Mouse (Mus musculus) MEL (cell line): ENCODE data around the gene Fgfr2.

Experiments
- CTCF ChIP-seq, 3 experiments: IDR thresholded peaks in 2 of 3; conservative IDR thresholded peaks in 1 of 3; 2 replicates each; pipeline ENCODE4 v1.5.1; 2011 to 2012; ENCODE audit warnings: low read length in 3 of 3, low read depth in 2 of 3, mild to moderate bottlenecking in 2 of 3, improper control_type of control experiment in 1 of 3, inconsistent platforms in 1 of 3, mixed read lengths in 1 of 3, moderate library complexity in 1 of 3; ENCODE audit not compliant: control insufficient read depth in 1 of 3, insufficient read depth in 1 of 3, poor library complexity in 1 of 3, severe bottlenecking in 1 of 3
- JUND ChIP-seq: IDR thresholded peaks from 2 replicates; pipeline ENCODE4 v1.6.1; 2011; ENCODE audit warnings: low read depth, mild to moderate bottlenecking, improper control_type of control experiment, low read length
- TAL1 ChIP-seq: IDR thresholded peaks from 2 replicates; pipeline ENCODE4 v1.6.1; 2012; ENCODE audit warnings: mild to moderate bottlenecking, inconsistent platforms, low read length, moderate library complexity, mixed read lengths
- ZC3H11A ChIP-seq: IDR thresholded peaks from 2 replicates; pipeline ENCODE4 v1.6.1; 2012; ENCODE audit warnings: low read depth, mild to moderate bottlenecking, inconsistent platforms, low read length, improper control_type of control experiment

DNA sequence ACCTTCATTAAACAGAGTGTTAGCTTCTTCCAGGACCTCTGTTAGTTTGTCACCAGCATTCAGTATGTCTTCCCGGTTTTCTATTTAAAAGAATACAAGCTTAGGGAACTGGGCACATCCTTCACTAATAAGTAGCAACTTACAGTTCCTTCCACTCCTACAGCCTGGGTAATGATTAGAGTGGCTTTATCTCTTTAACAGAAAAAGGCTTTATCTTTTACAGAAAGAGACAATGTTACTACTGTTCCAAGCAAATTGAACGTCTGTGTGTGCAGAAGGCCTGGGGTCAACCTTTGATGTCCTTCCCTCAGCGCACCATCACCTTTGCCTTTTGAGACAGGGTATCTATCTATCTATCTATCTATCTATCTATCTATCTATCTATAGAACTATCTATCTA lies 2577.3 kb downstream of the Fgfr2 start:
- no peak for TF ChIP-seq JUND
- TF ChIP-seq CTCF (IDR thresholded peaks at IDR 0.05 in 2 of 3, conservative IDR thresholded peaks at IDR 0.05 in 1 of 3; ENCODE audit: control insufficient read depth in 1 of 3, insufficient read depth in 1 of 3, low read depth in 2 of 3, low read length in 3 of 3, poor library complexity in 1 of 3, severe bottlenecking in 1 of 3), result no peak
- TF ChIP-seq ZC3H11A, result no peak
- no peak for TF ChIP-seq TAL1
